Mouse (Mus musculus) brown adipose tissue, adult 24 weeks (tissue): ENCODE measurements around the gene Col11a1. TPM values are rescaled to one million over a fixed set of nuclear protein-coding genes. Genes with fewer than 3 reads are reported as not detected.

ENCODE experiments used
- H3K27ac ChIP-seq: fragments of 200-500 bp; replicated peaks from 2 replicates; pipeline ENCODE4 v1.5.1; 2012; ENCODE audit warnings: low read depth, mild to moderate bottlenecking, low read length
- H3K4me1 ChIP-seq: fragments of 200-500 bp; 2 replicates; pipeline ENCODE4 v1.6.1; 2012; ENCODE audit warnings: low read length, mixed read lengths; ENCODE audit not compliant: control insufficient read depth, insufficient read depth, insufficient read length
- H3K4me3 ChIP-seq: fragments of 200-500 bp; 2 replicates; pipeline ENCODE4 v1.5.1; 2012; ENCODE audit warnings: low read depth, mild to moderate bottlenecking, low read length, moderate library complexity; ENCODE audit not compliant: insufficient read depth
- polyA plus RNA-seq: library from polyadenylated mRNA; stranded (reverse); fragments of >200 nt; gene quantifications from 2 replicates; pipeline ENCODE4 v1.2.4, GENCODE M21; 2012; ENCODE audit not compliant: missing spikeins, insufficient read depth, insufficient read length

Gene Col11a1
- polyA plus RNA-seq, 1 experiment = not detected

GRCm38 (mm10) chr3:114229501-114229900 is 199.2 kb downstream of the Col11a1 start:
- Histone ChIP-seq H3K4me3 (no peak overlapping the region), H3K27ac (no peak overlapping the region), H3K4me1 (no peaks in the 10 kb centered on the region)
